Mouse (Mus musculus) heart, postnatal 10 days (tissue): ENCODE results near the gene H3f3a. TPM values are rescaled to one million over a fixed set of nuclear protein-coding genes. Genes with fewer than 3 reads are reported as not detected.
A peak's percentile ranks its signal among the peaks of the same experiment; 100 is the strongest.

ENCODE experiments used
- DNase-seq, 2 experiments: peaks; one replicate each; pipeline ENCODE4 v3.0.0; 2021
- intact Hi-C: fragments of 180-260 bp; cut with DNase I; formaldehyde crosslinking; loops from one replicate; pipeline ENCODE4 v1.15.1; 2025
- total RNA-seq, 2 experiments: library from RNA; stranded (reverse); gene quantifications; 2 replicates each; pipeline ENCODE4 v1.2.3; 2021

H3f3a gene
- total RNA-seq, 2 experiments from 2014 or later = 868 to 930 TPM

GRCm38 (mm10) chr1:180824721-180825120 lies 11.0 kb upstream of the H3f3a start:
- DNase-seq = peak in 1 of 2 experiments; percentile 52
- intact Hi-C loops = no loop called here

DNA sequence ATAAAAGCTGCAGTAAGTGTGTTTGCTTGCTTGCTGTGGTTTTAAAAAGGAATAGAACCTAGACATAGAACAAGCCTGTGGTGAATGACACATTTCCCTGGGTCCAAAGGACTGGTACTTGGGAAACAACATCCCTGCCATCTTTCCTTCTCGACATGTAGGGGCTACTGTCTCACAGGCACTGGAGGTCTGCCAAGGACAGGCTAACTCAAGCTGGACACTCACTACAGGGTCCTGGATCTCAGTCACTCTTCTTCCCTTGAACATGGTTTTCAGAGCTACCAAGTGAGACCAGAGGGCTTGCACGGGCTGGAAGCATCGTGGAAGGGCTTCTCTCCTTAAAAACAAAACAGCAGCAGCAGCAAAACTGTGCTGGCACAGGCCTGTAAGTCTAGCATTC lies 10.0 kb upstream of the H3f3a start:
- no peak for DNase-seq
- intact Hi-C loops = no loop called here

DNA sequence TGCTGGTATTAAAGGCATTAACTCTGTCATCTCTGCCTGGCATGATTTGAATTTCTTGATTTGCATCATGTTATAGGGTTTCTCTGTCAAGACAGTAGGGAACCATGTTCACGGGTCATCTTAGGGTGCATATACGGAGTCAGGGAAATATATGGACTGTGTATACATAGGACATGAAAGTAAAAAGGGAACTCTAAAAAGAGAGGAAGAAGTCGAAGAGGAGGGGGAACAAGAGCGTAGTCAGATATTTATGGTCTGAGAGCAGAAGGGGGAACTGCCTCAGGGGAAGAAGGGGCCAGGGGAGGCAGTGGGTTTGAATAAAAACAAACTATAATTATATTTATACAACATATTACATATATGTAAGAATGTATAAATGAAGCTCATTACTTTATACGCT lies 8.5 kb upstream of the H3f3a start:
- no peak for DNase-seq
- intact Hi-C loops = no loop called here

DNA sequence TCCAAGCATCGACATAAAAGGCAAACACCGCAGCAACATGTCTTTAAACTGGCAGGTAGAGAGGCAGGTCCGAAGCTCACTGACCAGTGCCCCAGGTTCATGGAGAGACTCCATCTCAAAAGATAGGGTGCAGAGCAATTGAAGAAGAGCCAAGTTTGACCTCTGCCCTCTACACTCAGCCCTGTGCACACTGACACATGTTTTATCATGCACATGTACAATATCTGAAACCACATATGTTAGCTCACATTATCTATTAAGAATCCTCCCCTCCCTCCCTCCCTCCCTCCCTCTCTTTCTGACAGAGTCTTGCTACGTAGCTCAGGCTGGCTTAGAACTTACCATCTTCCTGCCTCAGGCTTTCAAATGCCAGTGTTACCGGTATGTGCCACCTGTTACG lies 7.4 kb upstream of the H3f3a start:
- no peak for DNase-seq
- intact Hi-C loops = no loop called here

DNA sequence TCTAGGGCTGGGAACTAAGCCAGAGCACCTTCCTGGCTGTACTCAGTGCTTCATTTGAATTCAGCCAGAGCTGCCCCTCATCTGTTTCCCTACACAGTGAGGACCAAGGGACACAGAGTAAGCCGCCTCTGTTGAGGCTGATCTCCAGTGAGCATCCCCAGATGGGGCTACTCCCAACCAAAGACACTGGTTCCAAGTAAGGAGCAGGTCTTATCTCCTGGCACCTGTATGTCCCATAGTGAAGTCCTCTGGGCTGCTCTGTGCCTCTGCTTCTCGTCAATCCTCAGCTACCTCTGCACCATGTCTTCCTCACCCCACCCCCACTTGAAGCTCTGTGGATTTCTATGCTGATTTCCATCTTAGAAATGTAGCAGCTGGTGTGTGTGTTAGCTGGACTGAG lies 4.3 kb upstream of the H3f3a start:
- intact Hi-C loops = no loop called here

DNA sequence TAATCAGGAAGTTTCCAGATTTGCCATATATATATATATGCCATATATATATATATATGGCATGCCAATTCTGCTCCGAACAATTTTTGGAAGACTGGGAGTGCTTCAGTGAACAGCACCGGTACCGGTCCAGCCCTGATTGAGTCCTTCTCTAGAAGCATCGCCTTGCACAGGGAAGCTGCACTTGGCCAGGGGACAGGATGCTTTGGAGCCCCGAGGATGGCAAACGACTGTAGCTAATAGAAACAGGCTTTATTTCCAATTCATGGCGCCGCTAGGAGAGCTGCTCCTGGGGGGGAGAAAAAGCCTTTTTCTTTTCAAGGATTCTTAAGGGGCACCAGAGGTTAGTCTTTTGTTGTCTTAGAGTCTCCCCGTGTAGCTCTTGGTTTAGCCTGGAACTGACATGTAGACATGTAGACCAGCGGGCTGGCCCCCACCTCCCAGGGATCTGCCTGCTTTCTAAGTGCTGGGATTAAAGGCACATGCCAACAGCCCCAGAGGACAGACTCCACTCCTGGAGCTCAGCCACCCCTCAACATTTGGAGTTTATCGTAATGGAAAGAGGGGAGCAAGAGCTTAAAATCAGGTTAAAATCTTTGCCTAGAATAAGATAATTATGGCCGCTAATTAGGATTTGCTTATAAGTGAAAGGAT lies 1.8 kb upstream of the H3f3a start:
- intact Hi-C loops = no loop called here
- DNase-seq = no peak

More for the DNA sequence above, 4.3 kb upstream of the H3f3a start:
- DNase-seq = no peak

DNA sequence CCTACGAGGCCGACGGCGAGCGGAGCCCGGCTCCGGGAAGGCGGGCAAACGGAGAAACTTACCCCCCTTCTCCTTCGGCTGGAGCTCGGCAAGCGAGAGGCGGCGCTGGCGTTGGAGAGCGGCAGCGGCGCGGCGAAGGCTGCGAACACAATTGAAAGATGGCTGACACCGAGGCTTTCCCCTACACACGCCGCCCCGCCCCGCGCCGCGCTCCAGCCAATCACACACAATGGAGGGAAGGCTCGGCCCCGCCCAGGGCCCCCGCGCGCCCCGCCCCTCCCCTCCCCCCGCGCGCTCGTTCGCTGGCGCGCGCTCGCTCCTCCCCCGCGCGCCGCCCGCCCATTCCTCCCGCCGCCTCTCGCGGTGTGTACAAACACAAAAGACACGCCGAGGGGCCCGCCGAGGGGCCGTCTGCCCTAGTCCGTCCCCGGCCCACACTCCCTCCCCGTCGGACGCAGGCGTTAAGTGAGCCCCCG lies 296 bp downstream of the H3f3a start:
- intact Hi-C loops = loop anchor here (1.0 to 2.0 kb wide), 2 partner anchors 35 to 45 kb away; no protein-coding TSS in a partner anchor
- DNase-seq = peak; percentile 96

GRCm38 (mm10) chr1:180812463-180813408 lies 1.0 kb downstream of the H3f3a start:
- peak; percentile 73 for DNase-seq
- intact Hi-C loops = loop anchor here (1.0 to 2.0 kb wide), 2 partner anchors 36 to 44 kb away; no protein-coding TSS in a partner anchor

DNA sequence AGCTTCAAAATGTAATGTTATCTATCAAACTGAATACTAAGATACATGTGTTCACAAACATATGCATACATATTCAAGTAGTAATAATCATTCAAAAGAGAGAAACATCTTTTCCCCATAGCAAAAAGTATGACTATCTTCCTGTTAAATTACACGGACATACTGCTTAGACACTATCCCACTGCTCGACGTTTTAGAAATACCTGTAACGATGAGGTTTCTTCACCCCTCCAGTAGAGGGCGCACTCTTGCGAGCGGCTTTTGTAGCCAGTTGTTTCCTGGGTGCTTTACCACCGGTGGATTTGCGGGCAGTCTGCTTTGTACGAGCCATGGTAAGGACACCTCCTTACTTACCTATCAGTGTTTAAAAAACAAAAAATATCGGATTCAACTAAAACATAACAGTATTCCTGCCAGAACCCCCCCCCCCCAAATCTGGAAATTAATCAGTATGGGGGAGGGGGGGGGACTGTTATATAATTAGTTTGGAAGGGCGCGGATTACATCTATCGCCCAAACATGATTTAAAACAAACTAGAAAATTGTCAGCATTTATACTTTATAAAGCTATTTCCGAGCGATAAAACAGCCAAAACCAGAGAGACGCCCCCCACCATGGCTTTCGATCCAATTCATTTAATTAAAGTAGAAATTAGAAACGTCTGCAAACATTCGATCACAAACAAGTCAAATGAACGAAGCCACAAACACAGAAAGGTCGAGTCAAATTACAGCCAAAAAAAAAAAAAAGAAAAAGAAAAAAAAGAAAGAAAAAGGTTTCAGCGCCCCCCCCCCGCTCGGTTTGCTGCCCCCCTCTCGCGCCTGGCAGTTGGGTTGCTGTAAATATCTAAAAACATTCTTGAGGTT lies 1.9 kb downstream of the H3f3a start:
- intact Hi-C loops = loop anchor here (2.0 kb wide), 3 partner anchors 33 to 91 kb away; no protein-coding TSS in a partner anchor
- peak in 1 of 2 experiments; percentile 43 for DNase-seq

GRCm38 (mm10) chr1:180810976-180811375 lies 2.8 kb downstream of the H3f3a start:
- intact Hi-C loops = loop anchor here (2.0 kb wide), 2 partner anchors 32 to 90 kb away; no protein-coding TSS in a partner anchor
- DNase-seq = no peak

GRCm38 (mm10) chr1:180808831-180809230 lies 4.9 kb downstream of the H3f3a start:
- DNase-seq = no peak
- intact Hi-C loops = no loop called here

DNA sequence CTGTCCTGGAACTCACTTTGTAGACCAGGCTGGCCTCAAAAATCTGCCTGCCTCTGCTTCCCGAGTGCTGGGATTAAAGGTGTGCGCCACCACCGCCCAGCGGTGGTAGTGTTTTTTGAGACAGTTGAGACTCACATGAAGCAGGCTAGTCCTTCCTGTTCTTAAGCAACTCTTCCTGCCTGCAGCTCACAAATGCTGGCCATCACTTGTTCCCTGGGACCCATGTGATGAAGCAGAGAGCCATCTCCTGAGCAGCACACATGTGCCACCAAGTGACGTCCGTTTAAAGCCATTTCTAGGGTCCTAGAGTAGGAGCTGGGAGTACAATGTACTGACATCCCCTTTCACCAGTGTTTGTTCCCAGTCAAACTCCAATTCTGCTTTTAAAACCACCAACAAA lies 9.9 kb downstream of the H3f3a start:
- no peak for DNase-seq
- intact Hi-C loops = no loop called here

- no peak for DNase-seq
- intact Hi-C loops = no loop called here
These were observed 12.2 kb downstream of the H3f3a start for GRCm38 (mm10) chr1:180801466-180801994.

DNA sequence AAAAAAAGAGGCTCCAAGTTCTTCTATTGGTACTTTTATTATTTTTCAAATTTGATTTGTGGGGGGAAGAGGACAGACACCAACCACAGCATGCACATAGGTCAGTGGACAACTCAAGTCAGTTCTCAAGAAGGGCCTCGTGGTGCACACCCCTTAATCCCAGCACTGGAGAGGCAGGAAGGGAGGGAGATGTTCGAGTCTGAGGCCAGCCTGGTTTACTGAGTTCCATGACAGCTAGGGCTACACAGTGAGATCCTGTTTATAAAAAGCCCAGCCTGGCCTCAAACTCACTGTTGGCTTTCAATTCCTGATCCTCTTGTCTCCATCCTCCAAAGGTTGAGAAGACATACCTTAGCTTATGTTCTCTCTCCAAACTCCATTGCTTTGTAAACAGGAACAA lies 12.9 kb downstream of the H3f3a start:
- intact Hi-C loops = no loop called here
- no peak for DNase-seq

GRCm38 (mm10) chr1:180800022-180800421 lies 13.7 kb downstream of the H3f3a start:
- no peak for DNase-seq
- intact Hi-C loops = no loop called here

- intact Hi-C loops = no loop called here
- no peak for DNase-seq
These were observed 14.5 kb downstream of the H3f3a start for GRCm38 (mm10) chr1:180799253-180799652.

- no peak for DNase-seq
- intact Hi-C loops = no loop called here
These were observed 15.1 kb downstream of the H3f3a start for GRCm38 (mm10) chr1:180798660-180799059.

GRCm38 (mm10) chr1:180794170-180794569 lies 19.6 kb downstream of the H3f3a start:
- DNase-seq = peak in 1 of 2 experiments; percentile 50
- intact Hi-C loops = no loop called here

DNA sequence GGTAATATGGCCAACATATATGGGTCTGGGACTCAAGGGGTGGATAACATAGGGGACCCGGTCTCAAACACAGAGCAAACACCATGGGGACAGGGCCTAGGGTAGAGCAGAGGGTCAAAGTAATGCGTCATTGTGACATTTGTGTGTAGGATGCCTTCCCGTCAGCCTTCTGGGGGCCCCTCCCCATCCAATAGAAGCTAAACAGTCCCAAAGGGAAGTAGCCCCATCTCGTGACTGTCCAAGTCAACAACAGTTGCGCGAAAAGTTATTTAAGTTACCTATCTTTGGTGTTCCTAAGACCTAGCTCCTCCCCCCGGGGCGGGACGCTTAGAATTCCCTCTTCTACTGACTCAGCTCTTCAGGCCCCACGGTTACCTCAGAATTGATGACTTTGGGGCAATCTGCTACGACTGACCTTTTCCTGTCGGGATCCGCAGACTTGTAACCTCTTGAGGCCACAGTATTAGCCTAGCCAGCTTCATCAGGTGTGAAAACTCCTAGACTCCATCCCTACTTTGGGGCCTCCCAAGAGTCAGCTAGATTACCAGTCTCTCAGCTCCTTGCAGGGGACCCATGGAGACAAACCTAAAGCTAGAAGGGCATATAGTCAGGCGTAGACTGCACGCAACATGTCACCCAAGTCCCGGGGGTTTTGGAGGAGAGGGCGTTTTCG lies 20.2 kb downstream of the H3f3a start:
- intact Hi-C loops = no loop called here
- DNase-seq = no peak

DNA sequence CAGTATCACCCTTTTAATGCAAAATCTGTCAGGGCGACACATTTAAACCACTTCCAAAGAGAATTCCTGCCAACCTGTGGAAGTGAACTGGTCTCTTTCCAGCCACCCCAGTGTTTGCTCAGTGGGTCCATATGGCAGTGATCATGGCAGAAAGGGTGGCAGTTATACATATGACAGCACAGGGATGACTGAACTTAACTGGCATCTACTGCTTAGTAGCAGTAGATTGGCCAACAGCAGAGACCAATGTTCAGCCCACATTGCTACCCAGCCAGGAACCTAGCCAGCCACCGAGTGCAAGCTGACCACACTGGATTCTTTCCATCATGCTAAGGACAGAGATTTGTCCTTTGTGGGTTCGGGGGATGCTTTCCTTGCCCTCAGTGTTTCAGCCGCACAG lies 20.9 kb downstream of the H3f3a start:
- intact Hi-C loops = no loop called here
- DNase-seq = no peak
